Mouse (Mus musculus): ENCODE results near the gene Fnbp1l.

The Fnbp1l gene

GRCm38 (mm10) chr3:122611761-122612160, 7.8 kb downstream of the Fnbp1l start:
- no peak for DNase-seq (ENCODE audit: extremely low read depth, insufficient read length, low spot score)

- DNase-seq (ENCODE audit: extremely low read depth, insufficient read length, low spot score) = no peak
Observed at GRCm38 (mm10) chr3:122606105-122606801, 13.3 kb downstream of the Fnbp1l start.

- DNase-seq (ENCODE audit: extremely low read depth, insufficient read length, low spot score) = peak; percentile 32
Observed at GRCm38 (mm10) chr3:122603229-122603628, 16.3 kb downstream of the Fnbp1l start.

- no peak for DNase-seq (ENCODE audit: extremely low read depth, insufficient read length, low spot score)
Observed at GRCm38 (mm10) chr3:122602370-122602769, 17.1 kb downstream of the Fnbp1l start.

- no peak for DNase-seq (ENCODE audit: extremely low read depth, insufficient read length, low spot score)
Observed at GRCm38 (mm10) chr3:122599291-122599690, 20.2 kb downstream of the Fnbp1l start.

- DNase-seq (ENCODE audit: extremely low read depth, insufficient read length, low spot score) = no peak
Observed at GRCm38 (mm10) chr3:122590804-122591203, 28.7 kb downstream of the Fnbp1l start.

GRCm38 (mm10) chr3:122590346-122590745, 29.2 kb downstream of the Fnbp1l start:
- DNase-seq (ENCODE audit: extremely low read depth, insufficient read length, low spot score) = no peak

GRCm38 (mm10) chr3:122586918-122587641, 32.4 kb downstream of the Fnbp1l start:
- DNase-seq (ENCODE audit: extremely low read depth, insufficient read length, low spot score) = peak; percentile 10

GRCm38 (mm10) chr3:122577360-122577759, 42.2 kb downstream of the Fnbp1l start:
- no peak for DNase-seq (ENCODE audit: extremely low read depth, insufficient read length, low spot score)

GRCm38 (mm10) chr3:122574921-122575320, 44.6 kb downstream of the Fnbp1l start:
- DNase-seq (ENCODE audit: extremely low read depth, insufficient read length, low spot score) = no peak

- no peak for DNase-seq (ENCODE audit: extremely low read depth, insufficient read length, low spot score)
Observed at GRCm38 (mm10) chr3:122573426-122574286, 45.9 kb downstream of the Fnbp1l start.

GRCm38 (mm10) chr3:122566549-122566948, 53.0 kb downstream of the Fnbp1l start:
- DNase-seq (ENCODE audit: extremely low read depth, insufficient read length, low spot score) = no peak

- DNase-seq (ENCODE audit: extremely low read depth, insufficient read length, low spot score) = no peak
Observed at GRCm38 (mm10) chr3:122566112-122566511, 53.4 kb downstream of the Fnbp1l start.

GRCm38 (mm10) chr3:122565285-122565684, 54.2 kb downstream of the Fnbp1l start:
- DNase-seq (ENCODE audit: extremely low read depth, insufficient read length, low spot score) = peak; percentile 8

- no peak for DNase-seq (ENCODE audit: extremely low read depth, insufficient read length, low spot score)
Observed at GRCm38 (mm10) chr3:122557766-122558165, 61.7 kb downstream of the Fnbp1l start.

- DNase-seq (ENCODE audit: extremely low read depth, insufficient read length, low spot score) = no peak
Observed at GRCm38 (mm10) chr3:122551174-122551573, 68.3 kb downstream of the Fnbp1l start.

GRCm38 (mm10) chr3:122547469-122547868, 72.0 kb downstream of the Fnbp1l start:
- no peak for DNase-seq (ENCODE audit: extremely low read depth, insufficient read length, low spot score)

- no peak for DNase-seq (ENCODE audit: extremely low read depth, insufficient read length, low spot score)
Observed at GRCm38 (mm10) chr3:122545346-122545745, 74.2 kb downstream of the Fnbp1l start.

GRCm38 (mm10) chr3:122540918-122541317, 78.6 kb downstream of the Fnbp1l start:
- DNase-seq (ENCODE audit: extremely low read depth, insufficient read length, low spot score) = no peak

GRCm38 (mm10) chr3:122539961-122540690, 79.4 kb downstream of the Fnbp1l start:
- no peak for DNase-seq (ENCODE audit: extremely low read depth, insufficient read length, low spot score)

- DNase-seq (ENCODE audit: extremely low read depth, insufficient read length, low spot score) = no peak
Observed at GRCm38 (mm10) chr3:122538851-122539250, 80.7 kb downstream of the Fnbp1l start.
